In the genomic region with DNA sequence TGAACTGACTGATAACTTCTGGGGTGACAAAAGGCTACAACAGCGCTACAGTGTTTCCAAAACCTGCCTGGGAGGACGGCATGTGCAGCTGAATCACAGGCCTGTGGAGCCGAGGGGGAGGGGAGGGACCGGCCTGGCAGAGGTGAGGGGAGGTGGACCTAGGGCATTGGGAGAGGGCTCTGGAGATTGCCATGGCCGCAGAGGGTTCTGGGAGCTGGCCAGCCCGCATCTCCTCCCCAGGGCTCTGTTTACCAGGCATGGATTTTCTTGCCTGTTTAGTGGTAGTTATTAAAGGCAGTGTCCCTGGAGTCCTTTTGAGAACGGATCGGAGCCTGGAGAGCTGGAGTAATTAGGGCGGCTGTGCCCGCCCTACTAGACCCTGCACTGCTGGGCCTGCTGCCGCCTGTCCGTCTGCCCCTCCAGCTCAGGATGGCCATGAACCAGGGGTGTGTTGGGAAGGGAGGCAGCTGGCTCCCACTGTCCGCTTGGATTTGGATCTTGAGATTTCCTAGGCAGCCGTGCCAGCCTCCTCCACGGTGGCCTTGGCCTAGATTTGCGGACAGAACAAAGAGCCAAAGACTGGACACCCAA, we compare ENCODE assay signal across 7 mouse cellular contexts. TPM values are rescaled to one million over a fixed set of nuclear protein-coding genes. Genes with fewer than 3 reads are reported as not detected.
DNase-seq lines count a peak whose midpoint lies in the region; ATAC-seq and TF ChIP-seq lines count a peak whose summit lies in the region.

No protein-coding gene starts in this region.

- peaks cover 8% of the 10 kb centered on the region; the same call in 1 of the 2 replicates for H3K36me3 ChIP-seq in neural tube, embryonic 12.5 days
- H3K36me3 ChIP-seq in hindbrain, embryonic 14.5 days (replicated peaks; ENCODE audit: control insufficient read depth, insufficient read depth): peaks cover 14% of the 10 kb centered on the region
- H3K36me3 ChIP-seq in testis, adult 2 months (ENCODE audit: control insufficient read depth, insufficient read depth, low read length): no peaks in the 10 kb centered on the region

- H3K27ac ChIP-seq in neural tube, embryonic 12.5 days: no peak overlapping the region
- peak overlapping the region; percentile 15 for H3K27ac ChIP-seq in hindbrain, embryonic 14.5 days
- H3K27ac ChIP-seq in testis, adult 2 months (ENCODE audit: control insufficient read depth, insufficient read depth, low read depth, low read length): peak overlapping the region; percentile 72

- TF ChIP-seq POLR2A in testis, adult 2 months (IDR thresholded peaks at IDR 0.05; ENCODE audit: control insufficient read depth, low read depth, low read length): no peak

- no peaks in the 10 kb centered on the region for H3K9me3 ChIP-seq in neural tube, embryonic 12.5 days
- no peaks in the 10 kb centered on the region for H3K9me3 ChIP-seq in hindbrain, embryonic 14.5 days (ENCODE audit: control insufficient read depth, low read length)

- no peak for DNase-seq in neural tube, embryonic 10.5 days (ENCODE audit: extremely low spot score, low spot score)
- DNase-seq in cerebellum, adult 8-10 months: peak; percentile 59
- DNase-seq in hindbrain, embryonic 14.5 days (ENCODE audit: low spot score): no peak
- no peak for DNase-seq in embryo, embryonic 10 days (ENCODE audit: low spot score)
- no peak for DNase-seq in liver

- peaks cover 44% of the 10 kb centered on the region for H3K4me1 ChIP-seq in neural tube, embryonic 12.5 days
- peaks cover 21% of the 10 kb centered on the region; the same call in 1 of the 2 replicates for H3K4me1 ChIP-seq in hindbrain, embryonic 14.5 days (replicated peaks; ENCODE audit: control insufficient read depth, insufficient read depth, low read length)
- H3K4me1 ChIP-seq in testis, adult 2 months (ENCODE audit: control insufficient read depth, insufficient read depth, low read length): peaks cover 21% of the 10 kb centered on the region

- H3K27me3 ChIP-seq in neural tube, embryonic 12.5 days (replicated peaks): peaks cover 51% of the 10 kb centered on the region
- H3K27me3 ChIP-seq in hindbrain, embryonic 14.5 days (ENCODE audit: control insufficient read depth, insufficient read depth, low read length): peaks cover 30% of the 10 kb centered on the region
- H3K27me3 ChIP-seq in testis, adult 2 months (ENCODE audit: control insufficient read depth, insufficient read depth, low read length): no peaks in the 10 kb centered on the region

- WGBS in neural tube, embryonic 12.5 days: 26% methylated on average over 16 of the region's 16 CpGs
- 31% methylated on average over 16 of the region's 16 CpGs for WGBS in hindbrain, embryonic 14.5 days

- no peak overlapping the region for H3K4me3 ChIP-seq in neural tube, embryonic 12.5 days
- H3K4me3 ChIP-seq in hindbrain, embryonic 14.5 days (replicated peaks; ENCODE audit: low read length): no peak overlapping the region
- H3K4me3 ChIP-seq in testis, adult 2 months (ENCODE audit: control insufficient read depth, low read depth, low read length): no peak overlapping the region

- no peak overlapping the region for H3K9ac ChIP-seq in neural tube, embryonic 12.5 days
- peak overlapping the region; percentile 18; the same call in 1 of the 2 replicates for H3K9ac ChIP-seq in hindbrain, embryonic 14.5 days

- H3K4me2 ChIP-seq in neural tube, embryonic 12.5 days (replicated peaks): peak overlapping the region; percentile 14
- H3K4me2 ChIP-seq in hindbrain, embryonic 14.5 days (replicated peaks): no peak overlapping the region

- ATAC-seq in neural tube, embryonic 12.5 days (ENCODE audit: low FRiP score, low read depth): no peak
- no peak for ATAC-seq in hindbrain, embryonic 14.5 days (ENCODE audit: low FRiP score)

- no peak for TF ChIP-seq CTCF in testis, adult 2 months (IDR thresholded peaks at IDR 0.05; ENCODE audit: control insufficient read depth, insufficient read depth, insufficient replicate concordance, low read depth, low read length)

RNA-seq across cellular contexts. Expression of gene Dtx1, which starts 12.8 kb away (rescaled TPM):
- polyA plus RNA-seq in neural tube, embryonic 12.5 days (2016; fragmentation: Nextera tagmentation; extraction: Ambion mirVana): 27.0 and 29.1 TPM in 2 replicates
- 53.9 and 64.1 TPM in 2 replicates for polyA plus RNA-seq in hindbrain, embryonic 14.5 days (2014; fragmentation: Nextera tagmentation; extraction: Ambion mirVana)
- 38.6 and 46.0 TPM in 2 replicates for polyA plus RNA-seq in testis, adult 2 months (2012; rRNA removed)

RNA-seq across cellular contexts. Expression of gene Rasal1, which starts 50.3 kb away (rescaled TPM):
- polyA plus RNA-seq in neural tube, embryonic 12.5 days (2016; fragmentation: Nextera tagmentation; extraction: Ambion mirVana): 0.15 and 0.33 TPM in 2 replicates
- 0.31 and 0.74 TPM in 2 replicates for polyA plus RNA-seq in hindbrain, embryonic 14.5 days (2014; fragmentation: Nextera tagmentation; extraction: Ambion mirVana)
- polyA plus RNA-seq in testis, adult 2 months (2012; rRNA removed): 20.0 and 20.9 TPM in 2 replicates

RNA-seq across cellular contexts. Expression of gene Oas2, which starts 50.8 kb away (rescaled TPM):
- polyA plus RNA-seq in neural tube, embryonic 12.5 days (2016; fragmentation: Nextera tagmentation; extraction: Ambion mirVana): 0.09 and 0.19 TPM in 2 replicates
- polyA plus RNA-seq in hindbrain, embryonic 14.5 days (2014; fragmentation: Nextera tagmentation; extraction: Ambion mirVana): 0.16 and 0.32 TPM in 2 replicates
- polyA plus RNA-seq in testis, adult 2 months (2012; rRNA removed): 0.23 and 0.36 TPM in 2 replicates

Comparison
In these comparisons a context has a peak if more than half of its experiments do, and no peak if none do; other contexts are left out.
1. RNA of gene Rasal1, which starts 50.3 kb away (polyA plus RNA-seq): 20.0 to 20.9 TPM in testis, adult 2 months; 0.31 to 0.74 TPM in hindbrain, embryonic 14.5 days and 0.15 to 0.33 TPM in neural tube, embryonic 12.5 days; every median in the first group is over 10 times any median in the second.